Mouse (Mus musculus) heart, embryonic 10.5 days (tissue): Measurements from ENCODE around the gene Abcb10. TPM values are rescaled to one million over a fixed set of nuclear protein-coding genes. Genes with fewer than 3 reads are reported as not detected.

ENCODE experiments used
- DNase-seq: peaks from one replicate; pipeline ENCODE4 v3.0.0-alpha.2; 2017; ENCODE audit warnings: low spot score
- H3K27ac ChIP-seq: fragments of 300-500 bp; sonication (generic); 2 replicates; pipeline ENCODE4 v1.5.1; 2016; ENCODE audit warnings: mild to moderate bottlenecking
- H3K27me3 ChIP-seq: fragments of 300-500 bp; sonication (generic); 2 replicates; pipeline ENCODE4 v1.6.1; 2016; ENCODE audit warnings: mild to moderate bottlenecking; ENCODE audit not compliant: poor library complexity, insufficient read depth, severe bottlenecking
- H3K36me3 ChIP-seq: fragments of 300-500 bp; sonication (generic); 2 replicates; pipeline ENCODE4 v1.6.1; 2016; ENCODE audit warnings: mild to moderate bottlenecking, moderate library complexity
- H3K4me1 ChIP-seq: fragments of 300-500 bp; sonication (generic); 2 replicates; pipeline ENCODE4 v1.6.1; 2016; ENCODE audit warnings: mild to moderate bottlenecking
- H3K4me3 ChIP-seq: fragments of 300-500 bp; sonication (generic); 2 replicates; pipeline ENCODE4 v1.5.1; 2016; ENCODE audit warnings: mild to moderate bottlenecking, moderate library complexity
- H3K9me3 ChIP-seq: fragments of 300-500 bp; sonication (generic); 2 replicates; pipeline ENCODE4 v1.6.1; 2016; ENCODE audit warnings: mild to moderate bottlenecking, moderate library complexity
- WGBS: fragments of 180-500 bp; shearing (Covaris S2); methylation state at CpG from one replicate; pipeline ENCODE4 v1.1.7; 2016; 5-methylcytosine and 5-hydroxymethylcytosine counted together
- polyA plus RNA-seq: library from polyadenylated mRNA; unstranded; fragments of >200 nt; fragmentation: Nextera tagmentation; extraction: Ambion mirVana; gene quantifications from 2 replicates; pipeline ENCODE4 v1.2.1, GENCODE M21; 2016

Gene Abcb10
- polyA plus RNA-seq, 1 experiment from 2014 or later, result 41.6 TPM

DNA sequence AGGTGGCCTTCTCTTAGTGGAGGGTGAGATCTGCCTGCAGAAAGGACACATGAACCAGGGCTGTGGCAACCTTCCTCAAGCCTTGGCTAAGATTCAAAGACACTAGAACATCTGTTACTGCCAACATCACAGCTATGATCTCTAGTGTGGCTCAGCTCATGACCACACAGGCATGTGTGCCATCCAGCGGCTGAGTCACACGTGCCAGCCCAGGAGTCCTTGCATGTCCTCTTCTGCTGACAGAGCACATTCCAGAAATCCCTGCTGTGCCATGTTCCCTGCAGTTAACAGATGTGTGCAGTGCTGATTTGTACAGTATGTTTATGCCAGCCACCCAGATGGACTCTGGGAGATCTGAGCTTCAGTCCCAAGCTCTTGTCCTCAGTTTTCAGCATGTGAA, 16.6 kb upstream of the Abcb10 start:
- Histone ChIP-seq H3K9me3 (no peaks in the 10 kb centered on the region), H3K4me1 (no peaks in the 10 kb centered on the region), H3K27ac (no peak overlapping the region), H3K36me3 (peaks cover 89% of the 10 kb centered on the region), H3K4me3 (no peak overlapping the region), H3K27me3 (no peaks in the 10 kb centered on the region)
- WGBS, result 97% methylated on average over 2 of the region's 2 CpGs
- DNase-seq, result no peak

DNA sequence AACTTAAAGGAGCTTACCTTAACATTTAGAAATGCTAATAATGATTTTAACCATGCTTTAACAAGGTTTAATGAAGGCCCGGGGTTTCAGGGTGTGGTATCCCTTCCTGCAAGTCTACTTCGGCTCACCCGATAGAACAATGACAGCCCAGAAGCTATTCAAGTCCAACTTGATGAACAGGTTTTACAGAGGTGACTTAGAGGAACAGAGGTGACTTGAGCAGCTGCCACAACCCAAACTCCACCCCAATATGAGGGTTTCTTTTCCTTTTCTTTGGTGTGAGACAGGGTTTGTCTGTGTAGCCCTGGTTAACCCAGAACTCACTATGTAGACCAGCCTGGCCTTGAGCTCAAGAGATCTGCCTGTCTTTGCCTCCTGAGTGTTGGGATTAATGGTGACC, 11.1 kb upstream of the Abcb10 start:
- no peaks in the 10 kb centered on the region for H3K27me3 ChIP-seq
- H3K36me3 ChIP-seq, result peaks cover 49% of the 10 kb centered on the region
- no peak for DNase-seq
- H3K4me1 ChIP-seq, result peaks cover 18% of the 10 kb centered on the region
- no peaks in the 10 kb centered on the region for H3K9me3 ChIP-seq
- H3K27ac ChIP-seq, result no peak overlapping the region
- WGBS, result 92% methylated on average over 3 of the region's 3 CpGs
- H3K4me3 ChIP-seq, result no peak overlapping the region

DNA sequence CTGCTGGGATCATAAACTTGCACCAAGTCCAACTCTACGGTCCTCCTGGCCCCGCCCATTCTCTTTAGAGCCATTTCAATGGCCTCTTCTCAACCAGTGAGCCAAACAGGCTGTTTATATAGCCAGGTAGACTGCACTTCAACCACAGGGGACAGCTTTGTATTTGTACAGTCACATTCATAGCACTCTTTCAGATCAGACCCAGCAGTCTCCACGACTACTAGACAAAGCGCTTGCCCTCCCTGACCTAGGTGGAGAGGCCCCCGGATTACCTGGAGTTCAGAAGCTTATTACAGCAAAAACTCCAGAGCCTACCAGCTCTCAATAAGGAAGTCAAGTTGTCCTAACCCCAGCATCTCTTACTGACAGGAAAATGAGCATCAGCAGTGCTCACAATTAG, 10.7 kb upstream of the Abcb10 start:
- H3K36me3 ChIP-seq, result peaks cover 45% of the 10 kb centered on the region
- H3K9me3 ChIP-seq, result no peaks in the 10 kb centered on the region
- H3K4me3 ChIP-seq, result no peak overlapping the region
- no peaks in the 10 kb centered on the region for H3K27me3 ChIP-seq
- no peak overlapping the region for H3K27ac ChIP-seq
- H3K4me1 ChIP-seq, result peaks cover 22% of the 10 kb centered on the region
- no peak for DNase-seq
- 85% methylated on average over 5 of the region's 5 CpGs for WGBS

DNA sequence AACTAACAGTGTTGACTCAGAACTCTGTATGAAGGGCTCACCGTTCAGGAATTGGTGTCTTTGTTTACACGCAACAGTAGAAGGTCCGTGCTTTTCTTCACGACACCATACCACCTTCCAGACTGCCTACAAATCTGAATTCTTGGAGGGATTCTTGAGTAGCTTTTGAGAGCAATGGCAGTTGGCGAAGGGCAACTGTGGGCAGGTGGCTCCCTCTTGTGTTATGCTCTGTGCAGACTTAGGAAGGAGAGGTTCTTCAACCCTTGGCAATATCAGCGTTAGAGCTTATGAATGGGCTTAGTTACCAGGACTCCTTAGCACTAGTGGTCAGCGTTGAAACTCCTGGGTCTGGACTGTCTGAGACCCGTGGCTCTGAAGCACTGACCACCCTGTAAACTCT, 9.7 kb upstream of the Abcb10 start:
- H3K4me1 ChIP-seq, result peaks cover 23% of the 10 kb centered on the region
- H3K4me3 ChIP-seq, result no peak overlapping the region
- WGBS, result 76% methylated on average over 8 of the region's 8 CpGs
- H3K27ac ChIP-seq, result no peak overlapping the region
- no peaks in the 10 kb centered on the region for H3K27me3 ChIP-seq
- peaks cover 38% of the 10 kb centered on the region for H3K36me3 ChIP-seq
- no peak for DNase-seq
- H3K9me3 ChIP-seq, result no peaks in the 10 kb centered on the region

DNA sequence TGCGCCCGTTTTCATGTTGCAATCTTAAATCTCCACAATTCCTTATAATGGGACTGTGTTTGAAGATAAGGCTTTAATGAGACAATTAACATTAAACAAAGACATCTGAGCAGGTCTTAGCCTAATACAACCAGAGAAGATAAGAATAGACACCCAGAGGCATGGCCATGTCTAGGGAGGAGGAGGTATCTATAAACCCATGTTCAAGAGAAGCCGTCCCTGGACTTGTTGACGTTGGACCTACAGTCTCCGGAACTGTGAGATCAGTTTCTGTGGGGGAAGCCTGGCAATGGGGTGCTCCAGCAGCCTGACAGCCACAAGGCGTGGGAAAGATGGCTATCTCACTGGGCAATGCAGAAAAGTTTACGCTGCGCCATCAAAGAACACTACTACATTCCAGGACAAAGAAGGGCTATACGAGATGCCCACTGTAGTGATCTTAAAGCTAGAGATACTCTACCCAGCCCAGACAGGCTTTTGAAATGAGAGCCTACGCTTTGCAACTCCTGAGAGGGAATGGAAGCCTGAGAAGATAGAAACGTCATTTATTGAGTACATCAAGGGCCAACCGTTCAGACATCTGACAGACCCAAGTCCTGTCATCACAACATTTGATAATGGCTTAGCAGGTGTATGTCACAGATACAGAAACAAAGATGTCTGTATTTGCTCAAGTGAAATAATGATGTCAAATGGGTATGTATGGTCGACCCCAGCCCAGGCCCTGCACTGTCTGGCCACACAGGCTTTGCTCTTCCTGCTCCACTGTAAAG, 7.5 kb upstream of the Abcb10 start:
- Histone ChIP-seq H3K27ac (peak overlapping the region; percentile 82; the same call in 1 of the 2 replicates), H3K4me1 (peaks cover 23% of the 10 kb centered on the region), H3K4me3 (no peak overlapping the region), H3K27me3 (no peaks in the 10 kb centered on the region), H3K9me3 (no peaks in the 10 kb centered on the region), H3K36me3 (peaks cover 20% of the 10 kb centered on the region)
- 44% methylated on average over 13 of the region's 13 CpGs for WGBS
- no peak for DNase-seq

DNA sequence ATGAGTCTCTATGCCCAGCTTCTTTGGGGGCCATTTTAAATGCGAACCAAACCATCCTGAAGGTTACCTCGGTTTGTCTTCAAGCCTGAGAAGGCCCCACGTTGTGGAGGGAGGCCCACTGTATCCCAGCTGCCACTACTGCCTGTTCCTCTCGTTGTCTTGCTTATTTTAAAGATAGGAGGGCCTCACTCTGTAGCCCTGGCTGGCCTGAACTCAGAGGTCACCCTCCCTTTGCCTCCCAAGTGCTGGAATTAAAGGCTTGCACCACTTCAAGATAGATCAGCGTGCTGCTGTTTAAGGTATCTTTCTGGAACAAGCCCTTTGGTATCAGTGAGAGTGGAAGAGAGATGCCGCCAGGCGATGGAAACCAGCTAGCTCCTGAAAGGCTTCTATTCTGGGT, 6.2 kb upstream of the Abcb10 start:
- peak; percentile 79 for DNase-seq
- WGBS, result 13% methylated on average over 7 of the region's 7 CpGs
- Histone ChIP-seq H3K4me3 (peak overlapping the region; percentile 30), H3K27me3 (no peaks in the 10 kb centered on the region), H3K9me3 (no peaks in the 10 kb centered on the region), H3K36me3 (peaks cover 7% of the 10 kb centered on the region; the same call in 1 of the 2 replicates), H3K4me1 (peaks cover 23% of the 10 kb centered on the region), H3K27ac (peak overlapping the region; percentile 82)

DNA sequence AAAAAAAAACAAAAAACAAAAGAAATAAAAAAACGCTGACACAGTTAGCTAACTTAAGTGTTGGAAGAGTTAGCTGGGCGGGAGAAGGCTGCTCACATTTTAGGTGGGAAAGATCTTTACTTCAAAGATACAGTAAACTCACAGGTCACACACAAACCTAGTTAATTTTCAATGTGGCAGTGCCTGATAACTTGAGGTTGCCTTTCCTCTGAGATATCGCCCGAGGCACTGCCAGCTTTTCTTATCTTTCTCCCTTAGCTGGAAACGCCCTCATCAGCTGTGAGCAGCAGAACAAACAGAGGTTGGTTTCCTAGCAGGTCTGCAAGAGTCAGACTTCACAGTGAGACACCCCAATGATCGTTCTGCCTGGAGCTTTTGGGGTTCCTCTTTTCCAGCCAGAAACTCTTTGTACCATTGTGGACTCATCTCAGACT, 5.7 kb upstream of the Abcb10 start:
- H3K4me3 ChIP-seq, result peak overlapping the region; percentile 30
- WGBS, result 21% methylated on average over 6 of the region's 6 CpGs
- H3K36me3 ChIP-seq, result peaks cover 2% of the 10 kb centered on the region; the same call in 1 of the 2 replicates
- no peaks in the 10 kb centered on the region for H3K9me3 ChIP-seq
- peak overlapping the region; percentile 82 for H3K27ac ChIP-seq
- H3K27me3 ChIP-seq, result no peaks in the 10 kb centered on the region
- DNase-seq, result peak; percentile 94
- peaks cover 23% of the 10 kb centered on the region for H3K4me1 ChIP-seq

DNA sequence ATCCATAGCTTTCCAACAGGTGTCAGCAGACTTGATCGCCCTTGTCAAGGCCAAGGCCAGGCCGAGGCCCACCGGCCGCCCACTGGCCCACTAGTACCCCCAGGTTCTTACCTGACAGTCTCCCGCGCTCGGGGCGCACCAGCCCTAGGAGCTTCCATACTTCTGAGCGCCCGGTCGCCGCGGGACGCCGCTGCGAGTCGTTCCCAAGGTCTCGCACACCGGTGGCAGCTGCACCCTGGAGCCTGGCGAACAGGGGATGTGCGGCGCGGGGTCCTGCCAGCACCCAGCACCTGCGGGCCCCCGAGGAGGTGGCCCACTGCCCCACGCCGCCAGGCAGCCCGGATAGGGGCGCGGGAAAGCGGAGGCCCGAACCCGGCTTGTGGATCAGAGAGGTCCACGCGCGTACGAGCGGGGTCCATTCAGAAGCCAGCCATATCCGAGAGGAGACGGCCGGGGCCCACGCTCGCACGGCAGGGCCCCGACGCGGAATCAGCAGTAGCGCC, 580 bp downstream of the Abcb10 start:
- no peak for DNase-seq
- Histone ChIP-seq H3K27me3 (no peaks in the 10 kb centered on the region), H3K4me3 (peak overlapping the region; percentile 93), H3K36me3 (no peaks in the 10 kb centered on the region), H3K27ac (peak overlapping the region; percentile 97), H3K4me1 (peaks cover 51% of the 10 kb centered on the region), H3K9me3 (no peaks in the 10 kb centered on the region)
- WGBS, result 1% methylated on average over 48 of the region's 48 CpGs

DNA sequence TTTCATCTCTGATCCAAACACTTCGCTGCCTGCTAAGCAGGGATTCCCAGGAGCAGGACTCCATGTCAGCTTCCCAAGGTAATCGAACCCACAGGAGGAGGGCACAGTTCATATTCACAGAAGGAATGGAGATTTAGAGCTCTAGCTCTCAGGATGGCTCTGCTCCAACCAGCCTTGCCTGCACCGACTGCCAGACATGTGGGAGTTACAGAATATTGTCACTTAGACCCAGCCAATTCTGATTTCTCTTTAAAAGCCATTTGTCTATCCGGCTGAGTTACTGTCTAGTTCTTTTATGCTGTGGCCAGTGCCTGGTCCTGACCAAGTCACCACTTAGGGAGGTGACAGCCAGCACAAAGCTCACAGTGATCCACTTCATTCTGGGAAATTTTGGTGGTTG, 1.2 kb downstream of the Abcb10 start:
- peak overlapping the region; percentile 97; the same call in 1 of the 2 replicates for H3K27ac ChIP-seq
- H3K4me3 ChIP-seq, result peak overlapping the region; percentile 93
- peaks cover 51% of the 10 kb centered on the region for H3K4me1 ChIP-seq
- no peaks in the 10 kb centered on the region for H3K36me3 ChIP-seq
- 47% methylated on average over 4 of the region's 4 CpGs for WGBS
- H3K9me3 ChIP-seq, result no peaks in the 10 kb centered on the region
- H3K27me3 ChIP-seq, result no peaks in the 10 kb centered on the region
- DNase-seq, result no peak

DNA sequence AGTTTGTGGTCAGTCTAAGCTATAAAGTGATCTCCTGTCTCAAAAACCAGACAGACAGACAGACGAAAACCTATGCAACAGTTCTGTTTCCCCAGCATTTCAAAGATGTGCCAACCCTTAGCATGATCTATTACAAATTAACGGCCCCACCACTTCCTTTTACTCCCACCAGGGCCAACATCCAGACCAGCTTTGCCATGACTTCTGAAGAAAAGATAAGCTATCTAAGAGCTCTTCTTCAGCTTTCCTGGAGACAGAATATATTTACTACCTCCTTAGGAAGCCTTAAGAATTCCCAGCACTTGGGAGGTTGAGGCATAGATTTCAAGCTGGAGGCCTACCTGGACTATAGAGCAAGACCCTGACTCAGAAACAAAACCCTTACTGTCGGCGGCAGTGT, 2.7 kb downstream of the Abcb10 start:
- H3K4me3 ChIP-seq, result peak overlapping the region; percentile 93
- WGBS, result 48% methylated on average over 4 of the region's 4 CpGs
- H3K36me3 ChIP-seq, result peaks cover under 1% of the 10 kb centered on the region; the same call in 1 of the 2 replicates
- peaks cover 51% of the 10 kb centered on the region for H3K4me1 ChIP-seq
- H3K9me3 ChIP-seq, result no peaks in the 10 kb centered on the region
- H3K27me3 ChIP-seq, result no peaks in the 10 kb centered on the region
- DNase-seq, result no peak
- peak overlapping the region; percentile 79 for H3K27ac ChIP-seq

DNA sequence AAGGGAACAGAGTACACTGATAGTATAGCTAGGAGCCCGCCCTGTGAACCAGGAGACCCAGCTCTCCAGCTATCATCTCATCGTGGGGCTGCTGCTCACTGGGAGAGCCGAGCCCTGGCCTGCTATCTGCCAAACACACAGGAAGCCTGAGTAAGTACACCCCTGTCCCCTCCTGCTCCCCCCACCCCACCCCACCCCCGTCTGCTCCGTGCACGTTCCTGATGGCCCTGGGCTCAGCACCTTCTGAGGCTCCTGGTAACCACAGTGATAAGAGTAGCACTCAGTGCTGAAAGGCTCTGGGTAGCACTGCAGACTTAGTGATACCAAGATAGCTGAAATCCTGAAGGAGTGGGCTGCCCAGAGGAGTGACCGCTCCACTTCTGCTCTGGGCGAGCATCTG, 4.0 kb downstream of the Abcb10 start:
- Histone ChIP-seq H3K27me3 (no peaks in the 10 kb centered on the region), H3K36me3 (peaks cover 6% of the 10 kb centered on the region; the same call in 1 of the 2 replicates), H3K9me3 (no peaks in the 10 kb centered on the region), H3K4me3 (peak overlapping the region; percentile 33), H3K4me1 (peaks cover 51% of the 10 kb centered on the region), H3K27ac (peak overlapping the region; percentile 79)
- 14% methylated on average over 8 of the region's 8 CpGs for WGBS
- peak; percentile 96 for DNase-seq

DNA sequence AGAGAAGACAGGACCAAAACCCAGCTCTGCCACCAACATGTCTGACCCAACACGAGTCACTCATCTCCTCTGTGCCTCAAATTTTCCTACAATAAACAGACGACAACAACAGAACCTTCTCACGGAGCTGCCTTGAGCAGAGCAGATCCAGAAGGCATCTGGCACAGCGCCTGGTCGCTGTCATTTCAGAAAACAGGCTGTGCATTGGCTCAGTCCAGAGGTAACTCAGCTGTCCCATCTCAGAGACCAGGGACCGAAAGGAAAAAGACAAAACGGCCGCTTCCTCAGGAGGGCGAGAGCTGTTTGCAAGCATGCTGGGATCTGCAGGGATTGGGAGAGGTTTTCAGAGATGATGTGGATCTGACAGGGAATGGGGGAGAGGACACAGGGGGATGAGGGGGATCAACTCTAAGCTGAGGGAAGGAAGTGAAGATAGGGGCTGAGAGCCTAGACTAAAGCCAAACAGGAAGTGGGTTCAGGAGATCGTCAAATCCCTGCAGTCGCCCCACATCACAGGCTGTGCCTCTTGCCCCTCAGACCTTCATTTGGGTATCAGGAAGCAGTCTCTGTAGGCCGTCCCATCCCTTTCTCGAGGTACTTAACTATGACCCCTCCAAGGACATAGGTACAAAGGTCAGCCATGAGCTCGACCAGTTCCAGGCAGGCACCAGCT, 4.6 kb downstream of the Abcb10 start:
- H3K4me3 ChIP-seq, result peak overlapping the region; percentile 33

DNA sequence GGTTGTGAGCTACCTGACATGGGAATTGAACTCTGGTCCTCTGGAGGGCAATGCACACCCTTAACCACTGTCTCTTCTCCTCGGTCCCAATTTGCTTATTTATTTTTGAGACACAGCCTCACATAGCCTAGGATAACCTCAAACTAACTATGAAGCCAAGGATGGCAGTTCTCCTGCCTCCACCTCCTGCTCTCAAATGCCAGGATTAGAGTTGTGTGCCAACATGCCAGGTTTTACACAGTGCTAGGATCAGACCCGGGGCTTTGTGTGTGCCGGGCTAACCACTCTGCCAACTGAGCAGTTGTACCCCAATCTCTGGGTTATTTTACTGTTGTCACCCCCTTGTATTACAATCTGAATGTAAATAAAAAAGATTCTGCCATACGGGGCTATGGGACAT, 5.4 kb downstream of the Abcb10 start:
- Histone ChIP-seq H3K4me1 (peaks cover 52% of the 10 kb centered on the region), H3K36me3 (peaks cover 6% of the 10 kb centered on the region; the same call in 1 of the 2 replicates), H3K27ac (peak overlapping the region; percentile 79), H3K27me3 (no peaks in the 10 kb centered on the region), H3K9me3 (no peaks in the 10 kb centered on the region), H3K4me3 (0 out of 2 replicates have a peak overlapping the region, but pooled peaks have one; percentile 33)
- DNase-seq, result no peak
- 80% methylated on average over 4 of the region's 4 CpGs for WGBS

More for the DNA sequence above, 4.6 kb downstream of the Abcb10 start:
- H3K9me3 ChIP-seq, result no peaks in the 10 kb centered on the region
- H3K36me3 ChIP-seq, result peaks cover 6% of the 10 kb centered on the region; the same call in 1 of the 2 replicates
- H3K4me1 ChIP-seq, result peaks cover 54% of the 10 kb centered on the region
- no peak for DNase-seq
- WGBS, result 29% methylated on average over 14 of the region's 14 CpGs
- H3K27me3 ChIP-seq, result no peaks in the 10 kb centered on the region
- peak overlapping the region; percentile 79 for H3K27ac ChIP-seq
